Mouse (Mus musculus) heart, postnatal 0 days (tissue): Measurements from ENCODE around the gene Alk. TPM values are rescaled to one million over a fixed set of nuclear protein-coding genes. Genes with fewer than 3 reads are reported as not detected.
A peak's percentile ranks its signal among the peaks of the same experiment; 100 is the strongest.

Experiments used
- ATAC-seq: fragments of 200-750 bp; cut with Nextera tagmentation; 2 replicates; pipeline ENCODE4 v1.8.0; 2017; ENCODE audit warnings: low read depth, moderate number of reproducible peaks, moderate library complexity; ENCODE audit not compliant: insufficient read depth
- DNase-seq: peaks from one replicate; pipeline ENCODE4 v3.0.0-alpha.2; 2016; ENCODE audit warnings: low spot score
- H3K27ac ChIP-seq: fragments of 300-500 bp; sonication (generic); 2 replicates; pipeline ENCODE4 v1.5.1; 2014; ENCODE audit warnings: low read depth, mild to moderate bottlenecking
- H3K27me3 ChIP-seq: fragments of 300-500 bp; sonication (generic); 2 replicates; pipeline ENCODE4 v1.6.1; 2014; ENCODE audit warnings: low read length, mixed read lengths; ENCODE audit not compliant: control insufficient read depth, insufficient read depth
- H3K36me3 ChIP-seq: fragments of 300-500 bp; sonication (generic); replicated peaks from 2 replicates; pipeline ENCODE4 v1.6.1; 2014; ENCODE audit warnings: low read length, mixed read lengths; ENCODE audit not compliant: control insufficient read depth, insufficient read depth
- H3K4me1 ChIP-seq: fragments of 300-500 bp; sonication (generic); 2 replicates; pipeline ENCODE4 v1.6.1; 2014; ENCODE audit warnings: antibody characterized with exemption; ENCODE audit not compliant: control insufficient read depth, insufficient read depth
- H3K4me2 ChIP-seq: fragments of 300-500 bp; sonication (generic); 2 replicates; pipeline ENCODE4 v1.6.1; 2014; ENCODE audit warnings: low read depth, mild to moderate bottlenecking, low read length, moderate library complexity
- H3K4me3 ChIP-seq: fragments of 300-500 bp; sonication (generic); 2 replicates; pipeline ENCODE4 v1.5.1; 2014; ENCODE audit warnings: low read depth, low read length
- H3K9ac ChIP-seq: fragments of 300-500 bp; sonication (generic); replicated peaks from 2 replicates; pipeline ENCODE4 v1.6.1; 2014; ENCODE audit warnings: low read depth, low read length, mixed read lengths
- H3K9me3 ChIP-seq: fragments of 300-500 bp; sonication (generic); replicated peaks from 2 replicates; pipeline ENCODE4 v1.6.1; 2016; ENCODE audit warnings: low read length; ENCODE audit not compliant: control insufficient read depth
- CTCF ChIP-seq: IDR thresholded peaks from 2 replicates; pipeline ENCODE4 v1.5.1; 2016; ENCODE audit warnings: antibody characterized with exemption, control low read depth, low read depth
- EP300 ChIP-seq: IDR thresholded peaks from 2 replicates; pipeline ENCODE4 v1.6.1; 2016; ENCODE audit warnings: antibody characterized with exemption, low read depth
- WGBS: fragments of 180-500 bp; shearing (Covaris S2); extraction: QIAGEN DNeasy Blood & Tissue Kit; methylation state at CpG from one replicate; pipeline ENCODE4 v1.1.7; 2014; 5-methylcytosine and 5-hydroxymethylcytosine counted together
- polyA plus RNA-seq: library from polyadenylated mRNA; unstranded; fragments of >200 nt; fragmentation: Nextera tagmentation; extraction: Ambion mirVana; gene quantifications from 2 replicates; pipeline ENCODE4 v1.2.1, GENCODE M21; 2015
- total RNA-seq: library from RNA; depleted of rRNA; stranded (reverse); fragments of >200 nt; gene quantifications from 2 replicates; pipeline ENCODE4 v1.2.3, GENCODE M21; 2014; ENCODE audit warnings: low replicate concordance

Alk gene
- total and polyA plus RNA-seq, 2 experiments from 2014 or later = 0.04 TPM; not detected in 1

GRCm38 (mm10) chr17:71986998-71987397 lies 617.4 kb downstream of the Alk start:
- Histone ChIP-seq H3K9me3 (no peaks in the 10 kb centered on the region), H3K4me1 (no peaks in the 10 kb centered on the region), H3K27ac (no peak overlapping the region), H3K4me3 (no peak overlapping the region), H3K4me2 (no peak overlapping the region), H3K36me3 (no peaks in the 10 kb centered on the region), H3K27me3 (no peaks in the 10 kb centered on the region), H3K9ac (no peak overlapping the region)
- WGBS = 51% methylated on average over 8 of the region's 8 CpGs
- ATAC-seq (no peak), DNase-seq (no peak)
- TF ChIP-seq EP300 = no peak
- TF ChIP-seq CTCF = no peak

DNA sequence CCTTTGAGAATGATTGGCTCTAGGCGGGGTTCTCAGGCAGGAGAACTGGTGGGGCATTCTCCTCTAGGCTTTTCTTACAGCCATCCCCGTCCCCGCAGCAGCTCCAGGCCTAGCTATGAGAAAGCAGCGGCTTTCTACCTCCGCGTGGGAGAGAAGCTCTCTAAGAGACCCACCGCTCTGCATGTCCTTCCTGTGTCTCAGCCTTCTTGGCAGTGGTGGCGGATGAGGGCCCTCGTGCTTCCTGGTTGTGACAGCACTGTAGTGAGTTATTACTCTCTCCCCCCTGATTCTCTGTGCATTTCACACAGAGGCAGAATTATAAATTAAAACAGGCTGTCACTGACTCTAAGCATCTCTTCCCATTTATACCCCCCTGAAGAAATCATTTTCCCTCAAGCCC lies 618.0 kb downstream of the Alk start:
- Histone ChIP-seq H3K36me3 (no peaks in the 10 kb centered on the region), H3K9ac (no peak overlapping the region), H3K27ac (no peak overlapping the region), H3K4me3 (no peak overlapping the region), H3K4me1 (no peaks in the 10 kb centered on the region), H3K4me2 (0 out of 2 replicates have a peak overlapping the region, but pooled peaks have one; percentile 25), H3K27me3 (no peaks in the 10 kb centered on the region), H3K9me3 (no peaks in the 10 kb centered on the region)
- no peak for ATAC-seq
- TF ChIP-seq CTCF = no peak
- TF ChIP-seq EP300 = no peak
- WGBS = 43% methylated on average over 9 of the region's 9 CpGs
- DNase-seq = no peak

DNA sequence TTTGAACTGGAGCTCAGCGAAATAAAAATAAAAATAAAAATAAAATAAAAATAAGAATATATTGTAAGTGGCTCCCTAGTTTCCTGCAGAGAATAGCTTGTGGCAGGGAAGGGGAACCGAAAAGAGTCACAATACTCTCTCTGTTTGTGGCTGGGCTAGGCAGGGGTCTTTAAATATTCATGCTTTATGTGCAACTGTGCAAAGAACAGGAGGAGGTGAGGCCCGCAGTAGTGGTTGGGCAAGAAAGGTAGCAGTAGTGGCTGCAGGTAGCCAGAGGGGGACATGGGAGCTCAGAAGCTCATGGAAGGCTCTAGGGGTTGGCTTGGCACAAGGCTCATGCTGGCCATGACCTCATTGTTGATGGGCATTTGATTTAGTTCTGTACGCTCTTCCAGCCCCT lies 623.2 kb downstream of the Alk start:
- Histone ChIP-seq H3K4me1 (no peaks in the 10 kb centered on the region), H3K9ac (no peak overlapping the region), H3K4me2 (no peak overlapping the region), H3K4me3 (no peak overlapping the region), H3K9me3 (no peaks in the 10 kb centered on the region), H3K27me3 (no peaks in the 10 kb centered on the region), H3K27ac (no peak overlapping the region), H3K36me3 (no peaks in the 10 kb centered on the region)
- TF ChIP-seq CTCF (no peak), EP300 (no peak)
- DNase-seq (no peak), ATAC-seq (no peak)
- WGBS = 73% methylated on average over 4 of the region's 4 CpGs

- ATAC-seq = 0 out of 2 replicates have a peak, but pooled peaks have one; percentile 30
- Histone ChIP-seq H3K4me2 (no peak overlapping the region), H3K4me3 (no peak overlapping the region), H3K9ac (no peak overlapping the region), H3K36me3 (no peaks in the 10 kb centered on the region), H3K27ac (no peak overlapping the region), H3K9me3 (no peaks in the 10 kb centered on the region), H3K4me1 (no peaks in the 10 kb centered on the region), H3K27me3 (no peaks in the 10 kb centered on the region)
- TF ChIP-seq CTCF = no peak
- no peak for TF ChIP-seq EP300
- whole genome bisulfite sequencing = 39% methylated on average over 3 of the region's 3 CpGs
- no peak for DNase-seq
These were observed 623.8 kb downstream of the Alk start for GRCm38 (mm10) chr17:71980518-71981145.

GRCm38 (mm10) chr17:71979137-71979536 lies 625.3 kb downstream of the Alk start:
- DNase-seq (no peak), ATAC-seq (no peak)
- Histone ChIP-seq H3K4me3 (no peak overlapping the region), H3K27me3 (no peaks in the 10 kb centered on the region), H3K36me3 (no peaks in the 10 kb centered on the region), H3K4me2 (no peak overlapping the region), H3K4me1 (no peaks in the 10 kb centered on the region), H3K9me3 (no peaks in the 10 kb centered on the region), H3K27ac (no peak overlapping the region), H3K9ac (no peak overlapping the region)
- 82% methylated on average over 8 of the region's 8 CpGs for WGBS
- no peak for TF ChIP-seq EP300
- TF ChIP-seq CTCF = no peak

DNA sequence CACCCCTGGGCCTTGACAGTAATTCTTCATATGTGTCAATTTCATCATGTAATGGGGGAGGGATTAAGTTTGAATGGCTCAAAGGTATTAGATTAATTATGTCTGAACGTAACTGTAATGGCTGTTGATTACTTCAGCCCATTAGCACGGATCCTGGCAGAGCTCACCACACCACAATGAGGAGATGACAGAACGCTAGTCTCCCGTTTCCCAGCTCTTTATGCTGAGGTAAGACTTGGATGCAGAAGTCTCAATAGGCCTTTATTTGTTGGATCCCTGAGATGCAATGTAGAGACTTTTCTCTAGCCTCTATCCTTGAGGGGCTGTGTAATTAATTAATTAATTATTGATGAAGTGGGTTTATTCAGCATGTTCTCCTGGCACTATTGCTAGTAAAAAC lies 627.8 kb downstream of the Alk start:
- Histone ChIP-seq H3K36me3 (no peaks in the 10 kb centered on the region), H3K4me1 (no peaks in the 10 kb centered on the region), H3K4me2 (no peak overlapping the region), H3K9ac (no peak overlapping the region), H3K27ac (no peak overlapping the region), H3K27me3 (no peaks in the 10 kb centered on the region), H3K9me3 (no peaks in the 10 kb centered on the region), H3K4me3 (no peak overlapping the region)
- DNase-seq (no peak), ATAC-seq (no peak)
- TF ChIP-seq EP300 (no peak), CTCF (no peak)
- 69% methylated on average over 4 of the region's 4 CpGs for WGBS
